In the genomic region with DNA sequence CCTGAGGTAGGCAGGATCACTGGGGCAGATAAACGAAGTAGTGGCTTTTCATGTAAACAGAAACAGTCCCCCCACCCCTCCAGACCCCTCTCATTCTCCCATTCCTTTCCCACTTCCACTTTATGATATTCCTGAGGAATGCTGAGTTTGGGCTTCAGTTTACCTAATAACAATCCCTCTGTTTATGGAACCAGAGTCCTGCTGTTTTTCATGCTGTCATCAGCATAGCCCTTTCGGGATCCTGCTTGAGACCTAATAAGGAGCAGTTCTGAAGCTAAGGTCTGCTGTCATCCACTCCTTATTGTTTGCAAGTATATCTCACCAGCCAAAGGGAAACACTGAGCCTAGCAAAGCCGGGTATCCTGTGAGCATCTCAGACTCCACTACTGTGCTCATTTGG, we compare ENCODE assay signal across 22 mouse cellular contexts.
DNase-seq lines count a peak whose midpoint lies in the region; ATAC-seq and TF ChIP-seq lines count a peak whose summit lies in the region.
"Had no signal": no experiment of that assay in that cellular context is flagged by ENCODE, and none has a peak within 500 bp of the region (broad histone marks: within the 10 kb centered on the region; RNA-seq: fewer than 3 reads in every experiment).

No protein-coding gene starts in this region.

- TF ChIP-seq CTCF in intestine, postnatal 0 days (IDR thresholded peaks at IDR 0.05; ENCODE audit: low read depth) = no peak
- no peak for TF ChIP-seq CTCF in stomach, postnatal 0 days (IDR thresholded peaks at IDR 0.05; ENCODE audit: low read depth)
- TF ChIP-seq CTCF in kidney, adult 2 months (conservative IDR thresholded peaks at IDR 0.05; ENCODE audit: insufficient read depth, insufficient read length, low read depth, low read length) = no peak

- no peak for ATAC-seq in intestine, embryonic 14.5 days (replicated peaks; ENCODE audit: low FRiP score, low TSS enrichment, low read depth)
- ATAC-seq in intestine, postnatal 0 days = no peak
- ATAC-seq in stomach, embryonic 14.5 days (ENCODE audit: insufficient number of reproducible peaks, insufficient read depth, low FRiP score, low read depth) = peak; percentile 82; the same call in 1 of the 2 replicates
- peak; percentile 64; the same call in 1 of the 2 replicates for ATAC-seq in stomach, postnatal 0 days (ENCODE audit: low FRiP score, low TSS enrichment)
- ATAC-seq: activated CD4-positive, CD25-positive, alpha-beta regulatory T cell, adult 4 months; forebrain, embryonic 14.5 days; forebrain, postnatal 0 days had no signal

- no peaks in the 10 kb centered on the region for H3K4me1 ChIP-seq in intestine, embryonic 14.5 days (replicated peaks; ENCODE audit: control insufficient read depth, insufficient read depth, low read length)
- H3K4me1 ChIP-seq in intestine, postnatal 0 days (replicated peaks; ENCODE audit: control insufficient read depth, insufficient read depth, low read length) = no peaks in the 10 kb centered on the region
- no peaks in the 10 kb centered on the region for H3K4me1 ChIP-seq in stomach, embryonic 14.5 days (ENCODE audit: control insufficient read depth, insufficient read depth, low read length)
- no peaks in the 10 kb centered on the region for H3K4me1 ChIP-seq in stomach, postnatal 0 days (replicated peaks; ENCODE audit: control insufficient read depth, insufficient read depth)
- no peaks in the 10 kb centered on the region for H3K4me1 ChIP-seq in kidney, adult 2 months (ENCODE audit: control insufficient read depth, insufficient read depth, low read length)
- H3K4me1 ChIP-seq: embryonic facial prominence, embryonic 12.5 days; embryonic facial prominence, embryonic 15.5 days; hindbrain, embryonic 12.5 days; hindbrain, embryonic 15.5 days had no signal

- peak overlapping the region; percentile 6; the same call in 1 of the 2 replicates for H3K27ac ChIP-seq in intestine, embryonic 14.5 days (ENCODE audit: low read depth)
- H3K27ac ChIP-seq in intestine, postnatal 0 days (ENCODE audit: low read depth, low read length) = no peak overlapping the region
- H3K27ac ChIP-seq in stomach, embryonic 14.5 days (ENCODE audit: low read length) = 0 out of 2 replicates have a peak overlapping the region, but pooled peaks have one; percentile 15
- H3K27ac ChIP-seq in stomach, postnatal 0 days (replicated peaks) = 0 out of 2 replicates have a peak overlapping the region, but pooled peaks have one; percentile 37
- H3K27ac ChIP-seq in kidney, adult 2 months (ENCODE audit: insufficient read depth, low read depth, low read length) = no peak overlapping the region
- H3K27ac ChIP-seq: embryonic facial prominence, embryonic 12.5 days; embryonic facial prominence, embryonic 15.5 days; gastrocnemius, adult 2 months; hindbrain, embryonic 12.5 days; hindbrain, embryonic 15.5 days had no signal

- no peak for TF ChIP-seq POLR2A in kidney, adult 2 months (IDR thresholded peaks at IDR 0.05; ENCODE audit: low read depth, low read length)

- H3K27me3 ChIP-seq in intestine, embryonic 14.5 days (replicated peaks; ENCODE audit: control insufficient read depth, insufficient read depth, low read length) = no peaks in the 10 kb centered on the region
- no peaks in the 10 kb centered on the region for H3K27me3 ChIP-seq in intestine, postnatal 0 days (replicated peaks; ENCODE audit: control insufficient read depth, insufficient read depth, low read length)
- no peaks in the 10 kb centered on the region for H3K27me3 ChIP-seq in stomach, embryonic 14.5 days (ENCODE audit: control insufficient read depth, insufficient read depth, low read length)
- no peaks in the 10 kb centered on the region for H3K27me3 ChIP-seq in stomach, postnatal 0 days (ENCODE audit: control insufficient read depth, insufficient read depth, low read length)
- no peaks in the 10 kb centered on the region for H3K27me3 ChIP-seq in kidney, adult 2 months (replicated peaks; ENCODE audit: control insufficient read depth, insufficient read depth, low read length)
- H3K27me3 ChIP-seq: embryonic facial prominence, embryonic 12.5 days; embryonic facial prominence, embryonic 15.5 days; hindbrain, embryonic 12.5 days; hindbrain, embryonic 15.5 days had no signal

- no peak overlapping the region for H3K4me3 ChIP-seq in intestine, embryonic 14.5 days (ENCODE audit: low read depth, low read length)
- H3K4me3 ChIP-seq in intestine, postnatal 0 days (ENCODE audit: low read depth, low read length) = no peak overlapping the region
- no peak overlapping the region for H3K4me3 ChIP-seq in stomach, embryonic 14.5 days (ENCODE audit: low read depth, low read length)
- no peak overlapping the region for H3K4me3 ChIP-seq in stomach, postnatal 0 days (ENCODE audit: low read depth, low read length)
- H3K4me3 ChIP-seq in kidney, adult 2 months (ENCODE audit: insufficient read depth, low read depth, low read length) = no peak overlapping the region
- H3K4me3 ChIP-seq: embryonic facial prominence, embryonic 12.5 days; embryonic facial prominence, embryonic 15.5 days; gastrocnemius, adult 2 months; hindbrain, embryonic 12.5 days; hindbrain, embryonic 15.5 days had no signal

- H3K36me3 ChIP-seq in intestine, embryonic 14.5 days (ENCODE audit: control insufficient read depth, insufficient read depth, low read length) = no peaks in the 10 kb centered on the region
- no peaks in the 10 kb centered on the region for H3K36me3 ChIP-seq in intestine, postnatal 0 days (ENCODE audit: control insufficient read depth, insufficient read depth)
- no peaks in the 10 kb centered on the region for H3K36me3 ChIP-seq in stomach, embryonic 14.5 days (ENCODE audit: control insufficient read depth, insufficient read depth, low read length)
- no peaks in the 10 kb centered on the region for H3K36me3 ChIP-seq in stomach, postnatal 0 days (ENCODE audit: control insufficient read depth, insufficient read depth, low read length)
- no peaks in the 10 kb centered on the region for H3K36me3 ChIP-seq in kidney, adult 2 months (ENCODE audit: control insufficient read depth, insufficient read depth, low read length)
- H3K36me3 ChIP-seq: embryonic facial prominence, embryonic 12.5 days; embryonic facial prominence, embryonic 15.5 days; hindbrain, embryonic 12.5 days; hindbrain, embryonic 15.5 days had no signal

- no peak for DNase-seq in intestine, embryonic 14.5 days (ENCODE audit: low spot score)
- no peak for DNase-seq in stomach, postnatal 0 days (ENCODE audit: low spot score)
- no peak for DNase-seq in urinary bladder, adult 18-20 months (ENCODE audit: low spot score in 2 of 2)
- DNase-seq in kidney, adult 2 months = no peak
- DNase-seq: adrenal gland, adult 8-10 months; adrenal gland, postnatal 25 days; cerebellum, adult 11-12 months; cerebellum, adult 8-10 months; cerebellum, postnatal 10 days; forebrain, postnatal 0 days; gastrocnemius, adult 2 months; gastrocnemius, postnatal 14 days; heart, adult 11 months had no signal

- 24% methylated on average over 3 of the region's 3 CpGs for WGBS in intestine, embryonic 14.5 days
- 45% methylated on average over 3 of the region's 3 CpGs for WGBS in intestine, postnatal 0 days
- WGBS in stomach, embryonic 14.5 days = 25% methylated on average over 3 of the region's 3 CpGs
- WGBS in stomach, postnatal 0 days = 41% methylated on average over 3 of the region's 3 CpGs
- 70% methylated on average over 3 of the region's 3 CpGs for WGBS in kidney, adult 2 months

- no peaks in the 10 kb centered on the region for H3K9me3 ChIP-seq in intestine, embryonic 14.5 days (ENCODE audit: control insufficient read depth, low read length)
- no peaks in the 10 kb centered on the region for H3K9me3 ChIP-seq in intestine, postnatal 0 days (ENCODE audit: control insufficient read depth)
- no peaks in the 10 kb centered on the region for H3K9me3 ChIP-seq in stomach, embryonic 14.5 days (ENCODE audit: control insufficient read depth, low read depth, low read length)
- no peaks in the 10 kb centered on the region for H3K9me3 ChIP-seq in stomach, postnatal 0 days (ENCODE audit: control insufficient read depth, low read length)
- H3K9me3 ChIP-seq: embryonic facial prominence, embryonic 12.5 days; embryonic facial prominence, embryonic 15.5 days; hindbrain, embryonic 12.5 days; hindbrain, embryonic 15.5 days had no signal

- no peak overlapping the region for H3K9ac ChIP-seq in intestine, embryonic 14.5 days (ENCODE audit: low read length)
- no peak overlapping the region for H3K9ac ChIP-seq in intestine, postnatal 0 days (ENCODE audit: low read depth, low read length)
- no peak overlapping the region for H3K9ac ChIP-seq in stomach, embryonic 14.5 days (replicated peaks; ENCODE audit: low read depth, low read length)
- H3K9ac ChIP-seq in stomach, postnatal 0 days (ENCODE audit: low read length) = no peak overlapping the region
- H3K9ac ChIP-seq: embryonic facial prominence, embryonic 12.5 days; embryonic facial prominence, embryonic 15.5 days; forebrain, postnatal 0 days; hindbrain, embryonic 12.5 days; hindbrain, embryonic 15.5 days had no signal

- TF ChIP-seq EP300 in stomach, postnatal 0 days (optimal IDR thresholded peaks at IDR 0.05) = no peak

- H3K4me2 ChIP-seq in intestine, embryonic 14.5 days (ENCODE audit: low read length) = no peak overlapping the region
- H3K4me2 ChIP-seq in intestine, postnatal 0 days (replicated peaks; ENCODE audit: low read depth) = no peak overlapping the region
- no peak overlapping the region for H3K4me2 ChIP-seq in stomach, embryonic 14.5 days (replicated peaks; ENCODE audit: low read depth, low read length)
- H3K4me2 ChIP-seq in stomach, postnatal 0 days (replicated peaks; ENCODE audit: low read depth) = no peak overlapping the region
- H3K4me2 ChIP-seq: embryonic facial prominence, embryonic 12.5 days; embryonic facial prominence, embryonic 15.5 days; heart, embryonic 11.5 days; hindbrain, embryonic 12.5 days; hindbrain, embryonic 15.5 days had no signal

Comparison
In these comparisons a context has a peak if more than half of its experiments do, and no peak if none do; other contexts are left out.
1. H3K27ac ChIP-seq: peak in intestine, embryonic 14.5 days (single experiment), stomach, embryonic 14.5 days (single experiment) and stomach, postnatal 0 days (single experiment); none in intestine, postnatal 0 days (single experiment) and kidney, adult 2 months (single experiment).
2. ATAC-seq: peak in stomach, embryonic 14.5 days (single experiment) and stomach, postnatal 0 days (single experiment); none in intestine, embryonic 14.5 days (single experiment) and intestine, postnatal 0 days (single experiment).